8 mouse cellular contexts compared by ENCODE assay signal in genomic region chr4:57462378-57462777, GRCm38 (mm10). TPM values are rescaled to one million over a fixed set of nuclear protein-coding genes. Genes with fewer than 3 reads are reported as not detected.
DNase-seq lines count a peak whose midpoint lies in the region; ATAC-seq and TF ChIP-seq lines count a peak whose summit lies in the region.

No protein-coding gene starts in this region.

- WGBS in kidney, embryonic 14.5 days: 49% methylated on average over 2 of the region's 3 CpGs

- H3K27me3 ChIP-seq in kidney, embryonic 14.5 days (ENCODE audit: control insufficient read depth, insufficient read depth, low read length): no peaks in the 10 kb centered on the region
- H3K27me3 ChIP-seq in CH12.LX (replicated peaks): no peaks in the 10 kb centered on the region

- in situ Hi-C loops in CH12.LX (cut with MboI; ENCODE audit: low pct_ligation_motif_present, low pct_unique_long_range_greater_than_20kb, low sequenced_read_pairs): loop anchor here (25.0 kb wide), 1 partner anchor 150 kb away; no protein-coding TSS in a partner anchor

- H3K27ac ChIP-seq in kidney, embryonic 14.5 days (ENCODE audit: low read depth, low read length): no peak overlapping the region
- no peak overlapping the region for H3K27ac ChIP-seq in CH12.LX (ENCODE audit: insufficient read depth, low read depth)

- no peak for TF ChIP-seq POLR2A in CH12.LX (IDR thresholded peaks at IDR 0.05; ENCODE audit: low read depth, low read length)

- no peak for TF ChIP-seq EP300 in CH12.LX (IDR thresholded peaks at IDR 0.05; ENCODE audit: low read length)

- dilution Hi-C loops in CH12.LX (cut with MboI; ENCODE audit: extremely low pct_ligation_motif_present, extremely low pct_unique_long_range_greater_than_20kb, low sequenced_read_pairs): no loop called here

- no peak for ATAC-seq in kidney, embryonic 14.5 days (ENCODE audit: low FRiP score, low TSS enrichment)
- ATAC-seq in megakaryocyte, adult 5-6 weeks (ENCODE audit: poor library complexity, severe bottlenecking): no peak

- TF ChIP-seq RAD21 in CH12.LX (IDR thresholded peaks at IDR 0.05; ENCODE audit: low read depth, low read length): peak; percentile 25

- H3K4me3 ChIP-seq in kidney, embryonic 14.5 days (ENCODE audit: low read length): no peak overlapping the region
- H3K4me3 ChIP-seq in CH12.LX (replicated peaks in 1 of 3; ENCODE audit: low read depth in 2 of 3, low read length in 2 of 3, poor library complexity in 1 of 3): no peak overlapping the region

- peak; percentile 26 for DNase-seq in kidney, adult 9 months
- DNase-seq in CH12.LX (ENCODE audit: extremely low read depth): peak; percentile 12
- peak; percentile 12 for DNase-seq in adrenal gland, adult 2 months
- DNase-seq in kidney, postnatal 4 days: peak; percentile 60 to 63
- DNase-seq in frontal cortex, postnatal 25 days (ENCODE audit: low spot score in 2 of 2): no peak
- no peak for DNase-seq in natural killer cell, adult 2 months (ENCODE audit: low spot score in 2 of 2)

- no peaks in the 10 kb centered on the region for H3K79me2 ChIP-seq in CH12.LX (replicated peaks; ENCODE audit: control insufficient read depth, extremely low read depth, insufficient read depth, poor library complexity, severe bottlenecking)

- H3K9ac ChIP-seq in kidney, embryonic 14.5 days (ENCODE audit: low read depth, low read length): no peak overlapping the region
- no peak overlapping the region for H3K9ac ChIP-seq in CH12.LX (ENCODE audit: insufficient read depth, low read depth)

- no peaks in the 10 kb centered on the region for H3K36me3 ChIP-seq in kidney, embryonic 14.5 days (ENCODE audit: control insufficient read depth, insufficient read depth, low read length)
- no peaks in the 10 kb centered on the region for H3K36me3 ChIP-seq in CH12.LX (replicated peaks in 1 of 2; ENCODE audit: control insufficient read depth in 1 of 2, insufficient read depth in 1 of 2, low read length in 1 of 2)

- H3K9me3 ChIP-seq in kidney, embryonic 14.5 days (ENCODE audit: control insufficient read depth, low read length): no peaks in the 10 kb centered on the region
- H3K9me3 ChIP-seq in CH12.LX (replicated peaks; ENCODE audit: low read length): no peaks in the 10 kb centered on the region

- no peak overlapping the region for H3K4me2 ChIP-seq in kidney, embryonic 14.5 days (replicated peaks; ENCODE audit: low read depth, low read length)
- no peak overlapping the region for H3K4me2 ChIP-seq in CH12.LX (ENCODE audit: insufficient read depth, low read depth, poor library complexity, severe bottlenecking)

- no peaks in the 10 kb centered on the region for H3K4me1 ChIP-seq in kidney, embryonic 14.5 days (ENCODE audit: control insufficient read depth, insufficient read depth, low read length)
- H3K4me1 ChIP-seq in CH12.LX (ENCODE audit: control insufficient read depth in 1 of 2, insufficient read depth in 2 of 2): no peaks in the 10 kb centered on the region

- TF ChIP-seq CTCF in CH12.LX (conservative IDR thresholded peaks at IDR 0.05 in 1 of 2, IDR thresholded peaks at IDR 0.05 in 1 of 2; ENCODE audit: low read depth in 2 of 2, low read length in 2 of 2): peak; percentile 54 to 59

TF ChIP-seq in CH12.LX, 34 proteins besides CTCF, POLR2A, EP300 and RAD21:
- TF ChIP-seq NELFE (IDR thresholded peaks at IDR 0.05; ENCODE audit: low read depth, low read length) (no peak), GABPA (IDR thresholded peaks at IDR 0.05; ENCODE audit: insufficient replicate concordance, low read depth, low read length) (no peak), SMC3 (IDR thresholded peaks at IDR 0.05; ENCODE audit: low read depth, low read length) (peak; percentile 43), CHD2 (IDR thresholded peaks at IDR 0.05; ENCODE audit: low read length) (no peak)

RNA-seq across cellular contexts. Expression of gene Palm2, which starts 28.3 kb away (rescaled TPM):
- 0.54 and 0.58 TPM in 2 replicates for polyA plus RNA-seq in kidney, embryonic 14.5 days (2014; fragmentation: Nextera tagmentation; extraction: Ambion mirVana)
- 0.04 TPM in 1 of 2 replicates, not detected in the other for total RNA-seq in CH12.LX (2012; rRNA removed)
- total RNA-seq in CH12.LX (2014; rRNA removed): not detected in 2 replicates
- polyA plus RNA-seq in CH12.LX (2012; ENCODE audit: insufficient read length, low read depth): not detected in 2 replicates
- total RNA-seq in adrenal gland, adult 2 months (2021): 10 to 100 TPM; 20.0 to 39.5 TPM
- polyA plus RNA-seq in adrenal gland, adult 2 months (2012; rRNA removed): 0.99 and 1.9 TPM in 2 replicates
- not detected in 2 replicates for total RNA-seq in megakaryocyte, adult 5-6 weeks (2015)
- total RNA-seq in megakaryocyte, adult 5-6 weeks (2017): not detected in 2 replicates

Comparison
In these comparisons a context has a peak if more than half of its experiments do, and no peak if none do; other contexts are left out.
1. DNase-seq: peak in kidney, adult 9 months (single experiment), CH12.LX (single experiment), adrenal gland, adult 2 months (single experiment) and kidney, postnatal 4 days (2 of 2); none in frontal cortex, postnatal 25 days (0 of 2) and natural killer cell, adult 2 months (0 of 2).
2. RNA of gene Palm2, which starts 28.3 kb away (total RNA-seq): 20.0 to 39.5 TPM in adrenal gland, adult 2 months; 0.04 TPM in CH12.LX and not detected in megakaryocyte, adult 5-6 weeks; every median in the first group is over 10 times any median in the second.